Comparison of ENCODE assay signal across 12 mouse cellular contexts in genomic region chr16:10881231-10881962, GRCm38 (mm10). TPM values are rescaled to one million over a fixed set of nuclear protein-coding genes. Genes with fewer than 3 reads are reported as not detected.
DNase-seq lines count a peak whose midpoint lies in the region; ATAC-seq lines count a peak whose summit lies in the region.
"Had no signal": no experiment of that assay in that cellular context is flagged by ENCODE, and none has a peak within 500 bp of the region (broad histone marks: within the 10 kb centered on the region; RNA-seq: fewer than 3 reads in every experiment).

No protein-coding gene starts in this region.

- H3K27me3 ChIP-seq in embryonic facial prominence, embryonic 15.5 days: no peaks in the 10 kb centered on the region

- peak; percentile 48 to 65 for DNase-seq in cerebellum, postnatal 10 days
- DNase-seq in cerebellum, adult 18-20 months: no peak
- DNase-seq in layer of hippocampus, postnatal 10 days (ENCODE audit: low spot score in 2 of 2): peak; percentile 36 to 48
- DNase-seq in layer of hippocampus, adult 18-20 months (ENCODE audit: low spot score in 2 of 2): no peak
- peak; percentile 29 for DNase-seq in 416B (ENCODE audit: low read depth)
- no peak for DNase-seq in kidney, postnatal 10 days
- DNase-seq in layer of hippocampus, adult 8-10 months (ENCODE audit: low spot score in 2 of 2): no peak
- DNase-seq: B cell, adult 2 months; cerebellum, adult 9-10 months had no signal

- no peak overlapping the region for H3K9ac ChIP-seq in embryonic facial prominence, embryonic 15.5 days
- H3K9ac ChIP-seq: liver, embryonic 15.5 days had no signal

- ATAC-seq in embryonic facial prominence, embryonic 15.5 days (ENCODE audit: insufficient number of reproducible peaks, low FRiP score, low TSS enrichment, low read depth): 0 out of 2 replicates have a peak, but pooled peaks have one; percentile 16
- ATAC-seq: intestine, embryonic 16.5 days had no signal

- no peak overlapping the region for H3K4me2 ChIP-seq in embryonic facial prominence, embryonic 15.5 days (replicated peaks)
- H3K4me2 ChIP-seq: liver, embryonic 15.5 days had no signal

- no peaks in the 10 kb centered on the region for H3K9me3 ChIP-seq in embryonic facial prominence, embryonic 15.5 days (replicated peaks)
- H3K9me3 ChIP-seq: liver, embryonic 15.5 days had no signal

- no peak overlapping the region for H3K27ac ChIP-seq in embryonic facial prominence, embryonic 15.5 days (replicated peaks)
- H3K27ac ChIP-seq: liver, embryonic 15.5 days had no signal

- WGBS in embryonic facial prominence, embryonic 15.5 days: 39% methylated on average over 4 of the region's 4 CpGs

- H3K4me1 ChIP-seq in embryonic facial prominence, embryonic 15.5 days: peaks cover 11% of the 10 kb centered on the region
- H3K4me1 ChIP-seq: liver, embryonic 15.5 days had no signal

- H3K36me3 ChIP-seq in embryonic facial prominence, embryonic 15.5 days: no peaks in the 10 kb centered on the region
- H3K36me3 ChIP-seq: liver, embryonic 15.5 days had no signal

- H3K4me3 ChIP-seq in embryonic facial prominence, embryonic 15.5 days (replicated peaks): no peak overlapping the region
- H3K4me3 ChIP-seq: liver, embryonic 15.5 days had no signal

RNA-seq across cellular contexts. Expression of gene Rmi2, which starts 46.5 kb away (rescaled TPM):
- under 1 TPM; 0.29 to 0.48 TPM for total RNA-seq in layer of hippocampus, postnatal 10 days (2021)
- total RNA-seq in layer of hippocampus, adult 18-20 months (2021): not detected
- polyA plus RNA-seq in embryonic facial prominence, embryonic 15.5 days (2015; fragmentation: Nextera tagmentation; extraction: Ambion mirVana): 3.0 and 3.3 TPM in 2 replicates
- under 1 TPM; 0.10 to 0.37 (median 0.25) TPM for total RNA-seq in layer of hippocampus, adult 8-10 months (2022)

Comparison
In these comparisons a context has a peak if more than half of its experiments do, and no peak if none do; other contexts are left out.
1. DNase-seq: peak in cerebellum, postnatal 10 days (2 of 2), layer of hippocampus, postnatal 10 days (2 of 2) and 416B (single experiment); none in cerebellum, adult 18-20 months (0 of 2), layer of hippocampus, adult 18-20 months (0 of 2), kidney, postnatal 10 days (single experiment) and layer of hippocampus, adult 8-10 months (0 of 2).